Mouse (Mus musculus) lung, postnatal 0 days (tissue): ENCODE measurements at regions not wholly inside any gene's neighbourhood (a gene's known extent, or its start where the extent isn't known, plus 50 kb on each side); places are given as distances from the start of the nearest gene placed in this dataset.

Experiments
- CTCF ChIP-seq: IDR thresholded peaks from 2 replicates; pipeline ENCODE4 v1.5.1; 2016; ENCODE audit warnings: antibody characterized with exemption, mild to moderate bottlenecking
- EP300 ChIP-seq: IDR thresholded peaks from 2 replicates; pipeline ENCODE4 v1.6.1; 2016; ENCODE audit warnings: antibody characterized with exemption, mild to moderate bottlenecking, control low read depth

GRCm38 (mm10) chr12:78094471-78094870, 99.6 kb upstream of the Gm6657 start:
- TF ChIP-seq CTCF = no peak
- no peak for TF ChIP-seq EP300
